Mouse (Mus musculus) ovary, adult 18-20 months (tissue): Measurements from ENCODE around the gene Cd36.

Source experiments
- DNase-seq: peaks from one replicate; pipeline ENCODE4 v3.0.0; 2022; ENCODE audit warnings: low spot score, mixed read lengths

Gene Cd36

DNA sequence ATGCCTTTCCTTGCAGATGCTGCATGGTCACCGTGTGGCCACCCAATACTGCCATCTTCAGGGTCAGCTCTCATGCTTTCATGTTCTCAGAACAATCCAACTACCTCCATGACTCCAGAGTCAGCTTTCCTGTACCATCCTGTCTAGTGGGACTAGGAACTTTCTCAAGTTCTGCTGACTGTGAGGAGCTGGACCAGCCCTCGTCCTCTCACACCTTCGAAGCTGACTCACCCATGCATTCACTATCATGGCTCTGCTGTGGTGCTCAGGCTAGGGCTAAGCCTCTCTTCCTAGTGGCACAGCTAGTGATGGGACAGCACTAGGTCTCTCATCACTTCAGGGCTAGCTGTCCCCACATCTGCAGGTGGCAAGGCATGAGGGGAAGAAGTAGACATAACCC lies 30.7 kb downstream of the Cd36 start:
- DNase-seq, result no peak

DNA sequence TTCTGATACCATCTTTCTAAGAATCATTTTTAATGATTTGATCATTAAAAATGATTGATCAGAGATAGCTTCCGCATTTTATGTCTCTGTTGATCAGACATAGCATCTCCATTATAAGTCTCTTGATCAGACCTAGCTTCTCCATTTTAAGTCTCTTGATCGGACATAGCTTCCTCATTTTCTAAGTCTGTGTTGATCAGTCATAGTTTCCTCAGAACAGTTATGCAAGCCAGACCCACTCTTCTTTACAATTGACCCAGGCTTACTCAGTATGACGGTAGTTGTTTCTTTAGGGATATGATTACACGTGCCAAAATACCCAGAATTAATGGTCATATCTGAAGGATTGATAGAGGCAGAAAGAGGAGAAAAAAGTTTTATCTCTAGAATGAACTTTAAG lies 31.3 kb downstream of the Cd36 start:
- DNase-seq, result no peak

DNA sequence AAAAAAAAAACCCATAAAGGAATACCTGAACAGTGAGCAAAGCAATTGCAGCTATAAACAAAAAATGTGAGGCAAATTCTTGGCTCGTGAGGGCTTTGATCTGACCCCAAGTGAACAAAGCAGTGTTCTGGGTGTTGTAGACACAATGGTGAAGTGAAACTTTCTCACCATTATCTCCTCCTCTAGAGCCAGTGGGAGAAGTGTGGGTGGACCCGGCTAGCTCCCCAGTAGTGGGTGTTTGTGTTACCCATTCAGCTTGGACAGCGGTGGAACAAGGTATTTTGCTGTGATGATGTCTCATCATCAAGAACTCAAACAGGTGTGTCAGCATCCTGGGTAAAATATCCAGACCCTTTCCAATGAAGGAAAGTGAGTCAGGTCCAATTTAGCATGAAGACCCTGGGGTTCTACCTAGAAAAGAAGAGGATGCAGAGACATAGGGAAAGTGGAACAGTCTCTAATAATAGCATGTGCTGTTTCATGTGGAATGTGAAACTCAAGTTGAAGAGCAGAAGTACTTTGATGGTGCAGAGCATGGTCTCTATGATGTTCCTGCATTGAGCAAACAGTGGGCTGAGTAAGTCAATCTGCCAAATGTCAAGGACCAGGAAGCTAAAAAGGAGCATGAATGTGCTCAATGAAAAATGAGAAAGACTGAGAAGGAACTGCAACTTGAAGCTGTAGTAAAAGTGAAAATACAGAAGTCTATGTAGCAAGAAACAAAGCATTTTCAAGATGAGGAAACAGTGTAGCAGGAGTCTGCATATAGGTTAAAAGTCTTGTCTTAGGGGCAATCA lies 34.3 kb downstream of the Cd36 start:
- DNase-seq, result no peak

GRCm38 (mm10) chr5:17850582-17850981 lies 38.0 kb downstream of the Cd36 start:
- DNase-seq, result no peak

DNA sequence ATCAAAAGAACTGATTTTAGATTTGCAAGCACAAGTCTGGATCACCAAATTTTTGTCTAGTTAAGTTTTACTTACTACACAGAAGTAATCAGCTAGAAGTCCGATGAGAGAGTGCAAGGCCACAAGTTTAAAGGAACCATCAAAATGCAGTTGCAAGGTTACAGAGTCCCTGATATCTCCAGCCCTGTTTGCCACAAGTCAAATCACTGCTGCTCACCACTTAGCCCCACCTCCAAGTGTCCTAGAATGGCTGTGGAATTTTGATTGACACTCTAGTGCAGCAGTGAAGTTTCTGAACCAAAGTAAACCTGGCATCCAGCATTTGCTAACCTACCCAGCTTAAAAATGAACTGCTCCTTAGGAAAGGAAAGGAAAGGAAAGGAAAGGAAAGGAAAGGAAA lies 39.0 kb downstream of the Cd36 start:
- peak; percentile 56 for DNase-seq

- no peak for DNase-seq
These were observed 39.9 kb downstream of the Cd36 start for GRCm38 (mm10) chr5:17848733-17849132.

DNA sequence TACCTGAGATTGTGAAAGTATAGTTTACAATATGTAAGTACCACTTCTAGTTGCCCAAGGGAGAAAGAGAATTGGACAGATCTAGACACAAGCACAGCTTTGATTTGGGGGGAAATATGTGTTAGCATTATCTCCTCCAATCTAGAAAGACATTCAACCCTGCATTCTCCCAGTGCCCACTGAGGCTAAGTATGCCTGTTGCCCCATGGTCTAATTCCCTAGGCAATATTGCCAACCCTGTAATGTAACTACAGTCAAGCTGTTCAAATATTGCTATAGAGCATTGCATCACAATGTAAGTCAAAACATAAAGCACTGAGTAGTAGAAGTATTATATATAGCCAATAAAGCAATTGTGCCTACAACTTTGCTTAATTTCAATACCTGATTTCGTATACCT lies 40.3 kb downstream of the Cd36 start:
- DNase-seq, result no peak

- DNase-seq, result no peak
These were observed 44.7 kb downstream of the Cd36 start for GRCm38 (mm10) chr5:17843921-17844320.

DNA sequence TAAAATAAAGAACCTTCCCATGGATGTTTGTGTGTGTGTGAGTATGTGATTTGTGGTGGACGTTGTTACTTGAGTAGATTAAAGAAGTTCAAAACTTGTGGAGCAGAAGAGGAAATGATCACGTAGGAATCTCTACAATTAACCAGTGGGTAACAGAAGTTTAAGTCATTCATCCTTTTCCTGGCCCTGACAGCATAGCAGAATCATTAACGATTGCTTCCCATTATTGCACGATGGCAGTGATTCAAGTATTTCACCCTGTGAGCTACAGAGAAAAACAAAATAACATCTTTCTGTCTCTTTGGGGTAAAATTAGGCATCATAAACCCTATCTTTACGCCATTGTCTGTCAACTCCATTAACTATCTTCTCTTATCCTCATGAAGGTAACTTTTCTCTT lies 45.3 kb downstream of the Cd36 start:
- DNase-seq, result no peak

DNA sequence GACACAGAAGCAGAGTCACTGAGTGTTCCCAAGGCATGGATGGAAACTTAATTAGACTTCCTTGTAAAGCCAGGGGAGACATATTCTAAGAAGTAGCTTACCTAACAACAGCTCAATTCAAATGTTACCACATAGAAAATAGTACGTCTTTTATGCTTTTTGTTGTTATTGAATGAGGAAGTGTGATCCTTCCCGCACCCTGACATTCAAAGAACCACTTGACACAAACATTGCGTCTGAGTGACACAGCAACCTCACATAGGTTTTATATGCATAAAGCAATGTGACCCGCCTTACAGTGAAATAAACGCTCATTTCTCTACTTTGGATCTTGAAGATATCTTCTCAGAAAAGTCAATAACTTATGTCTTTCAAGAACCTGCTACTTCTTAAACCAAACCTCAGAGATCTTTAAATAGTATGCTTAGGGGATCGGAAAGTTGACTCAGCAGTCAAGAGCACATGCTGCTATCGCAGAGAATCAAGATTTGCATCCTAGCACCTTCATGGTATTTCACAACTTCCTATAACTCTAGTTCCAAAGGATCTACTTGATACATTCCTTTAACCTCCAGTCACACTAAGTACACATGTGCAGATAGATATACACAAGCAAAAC lies 46.4 kb downstream of the Cd36 start:
- DNase-seq, result no peak

DNA sequence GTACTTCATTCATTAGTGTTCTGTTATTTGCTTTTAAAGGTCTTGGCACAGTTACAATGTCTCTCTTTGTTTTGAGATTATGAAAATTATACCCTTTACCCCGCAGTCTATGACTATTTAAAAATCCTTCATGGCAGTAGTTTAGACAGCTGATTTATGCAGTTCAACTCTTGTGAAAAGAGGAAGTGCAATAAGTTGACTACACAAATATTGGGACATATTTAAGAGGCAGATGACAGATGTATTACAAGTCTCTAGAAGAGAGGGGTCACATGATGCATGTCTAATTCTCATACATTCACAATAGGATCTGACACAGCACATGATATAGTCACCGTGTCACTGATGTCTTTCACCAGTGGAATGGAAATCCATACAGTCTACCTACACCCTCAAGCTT lies 49.1 kb downstream of the Cd36 start:
- DNase-seq, result no peak

- DNase-seq, result no peak
These were observed 52.2 kb downstream of the Cd36 start for GRCm38 (mm10) chr5:17836408-17836807.

- no peak for DNase-seq
These were observed 53.1 kb downstream of the Cd36 start for GRCm38 (mm10) chr5:17835302-17836097.

DNA sequence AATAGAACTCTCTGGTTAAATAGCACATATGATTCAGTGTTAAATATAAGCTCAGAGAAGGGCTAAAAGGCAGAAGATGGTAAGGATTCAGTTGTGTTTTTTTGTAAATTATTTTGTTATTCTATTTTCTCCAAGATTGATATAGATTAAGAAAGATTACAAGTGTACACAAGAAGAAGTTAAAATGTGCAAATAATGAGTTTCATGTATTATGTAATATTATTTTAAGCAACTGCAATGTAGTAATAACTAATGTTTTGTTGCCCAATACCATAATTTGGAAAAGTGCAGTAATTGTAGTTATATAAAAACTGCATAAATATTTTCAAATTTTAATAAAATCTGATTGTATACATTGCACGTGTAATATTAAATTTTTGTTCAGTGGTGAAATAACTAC lies 54.8 kb downstream of the Cd36 start:
- DNase-seq, result no peak

DNA sequence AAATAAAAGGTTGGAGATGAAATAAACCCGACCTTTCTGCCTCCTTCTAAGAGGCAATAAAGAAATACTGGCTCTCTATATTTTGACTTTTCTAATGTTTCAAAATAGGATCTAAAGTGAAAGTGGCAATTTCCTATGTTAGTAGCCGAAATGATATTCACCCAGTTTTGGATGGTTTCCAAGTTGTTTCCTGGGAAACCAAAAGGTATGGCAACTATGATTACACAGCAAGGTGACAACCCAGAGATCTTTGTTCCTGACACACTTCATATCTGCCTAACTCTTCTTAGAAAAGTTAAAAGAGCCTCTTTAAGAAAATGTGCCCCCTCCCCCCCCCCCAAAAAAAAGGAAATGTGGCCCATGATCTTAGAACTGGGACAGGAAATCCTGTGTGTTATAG lies 58.1 kb downstream of the Cd36 start:
- DNase-seq, result no peak

- DNase-seq, result no peak
These were observed 59.7 kb downstream of the Cd36 start for GRCm38 (mm10) chr5:17828713-17829544.

- DNase-seq, result no peak
These were observed 67.2 kb downstream of the Cd36 start for GRCm38 (mm10) chr5:17821395-17821794.

GRCm38 (mm10) chr5:17820239-17820999 lies 68.2 kb downstream of the Cd36 start:
- DNase-seq, result no peak

- DNase-seq, result no peak
These were observed 72.4 kb downstream of the Cd36 start for GRCm38 (mm10) chr5:17816170-17816569.

GRCm38 (mm10) chr5:17810336-17810735 lies 78.3 kb downstream of the Cd36 start:
- DNase-seq, result no peak

DNA sequence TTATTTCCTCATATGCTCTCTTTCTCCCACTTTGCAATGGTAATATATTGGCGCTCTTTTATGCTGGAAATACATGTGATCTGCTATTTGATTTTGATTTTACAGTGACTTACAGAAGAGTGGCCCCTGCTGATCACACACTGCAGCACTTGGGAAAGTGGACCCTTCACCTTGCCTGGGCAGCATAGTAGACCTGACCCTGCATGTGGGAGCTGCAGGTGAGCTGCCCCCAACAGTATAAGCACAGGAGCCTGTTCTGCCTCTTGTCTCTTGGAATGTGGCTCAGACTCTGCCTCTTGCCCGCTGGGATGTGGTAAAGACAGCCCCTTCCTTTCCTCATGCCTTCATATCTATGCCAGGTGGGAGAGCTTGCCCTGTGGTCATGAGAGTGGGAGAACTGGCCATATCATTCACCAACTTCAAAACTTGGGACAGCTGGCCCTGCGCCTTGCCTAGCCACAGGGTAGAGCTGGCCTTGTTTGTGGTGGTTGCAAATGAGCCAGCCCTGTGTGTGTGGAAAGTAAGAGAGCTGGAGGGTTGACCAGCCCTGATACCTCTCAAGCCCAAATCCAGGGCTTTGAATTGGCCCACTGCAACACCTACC lies 81.7 kb downstream of the Cd36 start:
- no peak for DNase-seq
